Mouse (Mus musculus): Measurements from ENCODE around the gene Bcr.

Bcr gene

GRCm38 (mm10) chr10:75186551-75186950, 126.2 kb downstream of the Bcr start:
- no peak for DNase-seq (ENCODE audit: low spot score)

GRCm38 (mm10) chr10:75187366-75188056, 127.1 kb downstream of the Bcr start:
- no peak for DNase-seq (ENCODE audit: low spot score)

- DNase-seq (ENCODE audit: low spot score) = no peak
These were observed 131.3 kb downstream of the Bcr start for GRCm38 (mm10) chr10:75191647-75192046.

GRCm38 (mm10) chr10:75197817-75198216, 137.4 kb downstream of the Bcr start:
- DNase-seq (ENCODE audit: low spot score) = no peak

GRCm38 (mm10) chr10:75200733-75201132, 140.3 kb downstream of the Bcr start:
- DNase-seq (ENCODE audit: low spot score) = peak; percentile 50

- no peak for DNase-seq (ENCODE audit: low spot score)
These were observed 145.8 kb downstream of the Bcr start for GRCm38 (mm10) chr10:75206192-75206591.

GRCm38 (mm10) chr10:75210841-75211240, 150.4 kb downstream of the Bcr start:
- no peak for DNase-seq (ENCODE audit: low spot score)

GRCm38 (mm10) chr10:75211807-75212645, 151.6 kb downstream of the Bcr start, which contains the start of gene Specc1l:
Gene Specc1l (plus strand): TSS chr10:75212073.
- DNase-seq (ENCODE audit: low spot score) = peak; percentile 97

GRCm38 (mm10) chr10:75212981-75213380, 152.6 kb downstream of the Bcr start:
- DNase-seq (ENCODE audit: low spot score) = peak; percentile 55

GRCm38 (mm10) chr10:75220722-75221121, 160.3 kb downstream of the Bcr start:
- no peak for DNase-seq (ENCODE audit: low spot score)

- no peak for DNase-seq (ENCODE audit: low spot score)
These were observed 161.7 kb downstream of the Bcr start for GRCm38 (mm10) chr10:75221936-75222610.

GRCm38 (mm10) chr10:75222611-75222998, 162.2 kb downstream of the Bcr start:
- DNase-seq (ENCODE audit: low spot score) = no peak

- no peak for DNase-seq (ENCODE audit: low spot score)
These were observed 163.8 kb downstream of the Bcr start for GRCm38 (mm10) chr10:75224154-75224553.

GRCm38 (mm10) chr10:75224630-75225029, 164.2 kb downstream of the Bcr start:
- DNase-seq (ENCODE audit: low spot score) = no peak

- DNase-seq (ENCODE audit: low spot score) = no peak
These were observed 167.0 kb downstream of the Bcr start for GRCm38 (mm10) chr10:75227381-75227780.

- DNase-seq (ENCODE audit: low spot score) = no peak
These were observed 170.2 kb downstream of the Bcr start for GRCm38 (mm10) chr10:75230572-75230971.

GRCm38 (mm10) chr10:75231876-75232275, 171.5 kb downstream of the Bcr start:
- no peak for DNase-seq (ENCODE audit: low spot score)

- DNase-seq (ENCODE audit: low spot score) = peak; percentile 26
These were observed 172.3 kb downstream of the Bcr start for GRCm38 (mm10) chr10:75232612-75233155.

GRCm38 (mm10) chr10:75233489-75233888, 173.1 kb downstream of the Bcr start:
- no peak for DNase-seq (ENCODE audit: low spot score)
